Mouse (Mus musculus): ENCODE measurements around the gene Klf17.
A peak's percentile ranks its signal among the peaks of the same experiment; 100 is the strongest.

GRCm38 (mm10) chr4:117737559-117737958, 27.9 kb downstream of the Klf17 start:
- TF ChIP-seq CTCF (IDR thresholded peaks at IDR 0.05; ENCODE audit: low read depth, low read length), result peak; percentile 61
- TF ChIP-seq POLR2A (IDR thresholded peaks at IDR 0.05; ENCODE audit: extremely low read depth, insufficient read depth, low read length), result no peak

All from liver, adult 2 months (tissue).